Mouse (Mus musculus): ENCODE data around the gene Tdpoz5.
"Not testable (repeated sequence)": the region's sequence is repeated elsewhere in the genome, so short reads cannot be mapped to it uniquely, and the experiment has no call there.

The Tdpoz5 gene

GRCm38 (mm10) chr3:93961214-93961613 lies at the start of gene Tdpoz5:
Gene Tdpoz5, minus strand, starts transcription at chr3:93961314.
- DNase-seq = not testable (repeated sequence)

DNA sequence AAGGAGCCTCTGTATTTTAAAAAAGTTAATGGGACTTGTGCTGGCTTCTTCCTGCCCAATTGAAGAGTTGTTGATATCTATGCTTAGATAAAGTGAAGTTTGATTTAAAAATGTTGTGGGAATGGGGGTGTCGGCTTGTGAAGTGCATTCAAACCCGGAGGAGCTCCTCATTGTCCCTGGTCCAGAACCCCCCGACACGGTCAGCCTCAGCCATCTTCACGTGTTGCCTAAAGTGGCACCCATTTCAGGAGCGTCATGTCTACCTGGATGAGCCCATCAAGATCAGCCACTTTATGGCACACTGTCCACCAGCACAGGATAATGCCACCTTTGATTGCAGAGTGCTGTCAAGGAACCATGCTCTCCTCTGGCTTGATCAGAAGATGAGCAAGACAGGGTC lies 7.8 kb upstream of the Tdpoz5 start:
- not testable (repeated sequence) for DNase-seq

- DNase-seq = not testable (repeated sequence)
Observed at GRCm38 (mm10) chr3:93943443-93943842, 17.7 kb downstream of the Tdpoz5 start, which contains the start of gene Gm9117. Gene Gm9117, minus strand, starts transcription at chr3:93943543.

DNA sequence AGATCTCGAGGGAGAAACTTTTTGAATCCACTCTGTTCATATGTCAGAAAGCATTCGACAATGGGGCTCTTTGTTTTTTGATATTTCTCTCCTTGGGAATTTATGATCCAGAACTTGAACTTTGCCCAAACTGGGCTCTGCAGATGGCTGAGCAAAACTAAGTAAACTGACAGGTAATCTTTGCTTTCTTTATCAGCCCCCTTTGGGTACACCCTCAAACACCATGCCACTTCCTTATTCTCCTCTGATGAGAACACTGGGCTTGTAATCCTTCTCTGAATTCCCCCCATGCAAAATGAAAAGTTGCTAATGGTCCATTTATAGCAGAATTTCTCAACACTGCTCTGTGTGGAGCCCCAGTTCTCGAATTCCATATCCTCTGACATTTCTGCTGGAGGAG lies 22.7 kb downstream of the Tdpoz5 start:
- DNase-seq = not testable (repeated sequence)

Measured in lung, postnatal 14 days (tissue).